Mouse (Mus musculus): ENCODE results near the gene Abhd8. TPM values are rescaled to one million over a fixed set of nuclear protein-coding genes. Genes with fewer than 3 reads are reported as not detected.

The Abhd8 gene
- polyA plus RNA-seq, 1 experiment from 2014 or later = 69.5 TPM

DNA sequence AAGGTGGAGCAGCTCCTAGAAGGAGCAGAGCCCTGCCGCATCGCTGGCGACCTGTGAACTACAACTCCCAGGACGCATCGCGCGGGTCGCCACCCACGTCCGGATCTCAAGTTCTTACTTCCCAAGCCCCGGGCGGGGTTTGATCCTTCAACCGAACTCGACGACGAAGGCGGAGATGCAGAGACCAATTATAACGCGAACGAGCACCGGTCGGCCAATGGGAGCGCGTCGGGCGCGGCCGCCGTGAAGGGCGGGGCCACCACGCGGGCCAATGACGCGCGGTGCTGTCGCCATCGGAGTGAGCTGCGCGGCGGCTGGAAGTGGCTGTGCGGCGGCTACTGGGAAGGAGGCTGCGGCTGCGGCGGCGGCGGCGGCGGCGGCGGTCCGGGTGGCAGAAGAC, 5.5 kb upstream of the Abhd8 start, which contains the start of gene Dda1:
Gene Dda1 (plus strand): TSS at position 284 of the 400 bp plus-strand sequence.
- Histone ChIP-seq H3K4me1 (peaks cover 30% of the 10 kb centered on the region), H3K9me3 (no peaks in the 10 kb centered on the region), H3K9ac (peak within 1 kb of the TSS; percentile 82), H3K36me3 (peaks cover 37% of the 10 kb centered on the region), H3K27ac (peak within 1 kb of the TSS; percentile 48; the same call in 1 of the 2 replicates), H3K27me3 (no peaks in the 10 kb centered on the region), H3K4me2 (peak within 1 kb of the TSS; percentile 92), H3K4me3 (peak within 1 kb of the TSS; percentile 81)
- under 1% methylated on average over 52 of the region's 52 CpGs for WGBS
- peak; percentile 87 for ATAC-seq (ENCODE audit: insufficient number of reproducible peaks, insufficient read depth, low FRiP score, low TSS enrichment, low read depth)

- H3K4me1 ChIP-seq = peaks cover 34% of the 10 kb centered on the region
- ATAC-seq (ENCODE audit: insufficient number of reproducible peaks, insufficient read depth, low FRiP score, low TSS enrichment, low read depth) = no peak
- H3K9me3 ChIP-seq = no peaks in the 10 kb centered on the region
- H3K4me2 ChIP-seq = no peak overlapping the region
- peaks cover 28% of the 10 kb centered on the region for H3K36me3 ChIP-seq
- no peak overlapping the region for H3K9ac ChIP-seq
- no peaks in the 10 kb centered on the region for H3K27me3 ChIP-seq
- no peak overlapping the region for H3K4me3 ChIP-seq
- H3K27ac ChIP-seq = no peak overlapping the region
- 97% methylated on average over 1 of the region's 1 CpGs for WGBS
Measured at GRCm38 (mm10) chr8:71468001-71468400, 4.5 kb upstream of the Abhd8 start.

DNA sequence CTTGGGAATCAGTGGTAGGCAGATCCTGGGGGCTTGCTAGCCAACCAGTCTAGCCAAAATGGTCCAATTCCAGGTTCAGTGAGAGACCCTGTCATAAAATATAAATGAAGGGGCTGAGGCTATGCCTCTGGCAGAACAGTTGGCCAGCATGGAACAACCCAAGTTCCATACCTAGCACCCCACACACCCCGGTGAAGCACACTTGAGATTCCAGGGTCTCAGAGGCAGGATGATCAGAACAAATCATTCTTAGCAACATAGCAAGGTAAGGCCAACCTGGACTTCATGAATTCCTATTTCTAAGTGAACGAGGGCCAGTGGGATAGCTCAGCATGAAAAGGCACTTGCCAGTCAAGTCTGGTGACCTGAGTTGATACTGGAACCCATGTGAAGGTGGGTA, 3.7 kb upstream of the Abhd8 start:
- no peak overlapping the region for H3K4me3 ChIP-seq
- H3K36me3 ChIP-seq = peaks cover 20% of the 10 kb centered on the region
- no peak for ATAC-seq (ENCODE audit: insufficient number of reproducible peaks, insufficient read depth, low FRiP score, low TSS enrichment, low read depth)
- H3K4me1 ChIP-seq = peaks cover 41% of the 10 kb centered on the region
- H3K9me3 ChIP-seq = no peaks in the 10 kb centered on the region
- no peak overlapping the region for H3K4me2 ChIP-seq
- WGBS = 92% methylated on average over 2 of the region's 2 CpGs
- no peaks in the 10 kb centered on the region for H3K27me3 ChIP-seq
- H3K27ac ChIP-seq = no peak overlapping the region
- no peak overlapping the region for H3K9ac ChIP-seq

GRCm38 (mm10) chr8:71466198-71466597, 2.7 kb upstream of the Abhd8 start:
- no peak overlapping the region for H3K27ac ChIP-seq
- H3K27me3 ChIP-seq = no peaks in the 10 kb centered on the region
- no peak overlapping the region for H3K4me2 ChIP-seq
- H3K9me3 ChIP-seq = no peaks in the 10 kb centered on the region
- peaks cover 46% of the 10 kb centered on the region for H3K4me1 ChIP-seq
- H3K9ac ChIP-seq = no peak overlapping the region
- ATAC-seq (ENCODE audit: insufficient number of reproducible peaks, insufficient read depth, low FRiP score, low TSS enrichment, low read depth) = no peak
- H3K36me3 ChIP-seq = peaks cover 16% of the 10 kb centered on the region
- 96% methylated on average over 5 of the region's 5 CpGs for WGBS
- H3K4me3 ChIP-seq = no peak overlapping the region; the same call in 1 of the 2 replicates

- Histone ChIP-seq H3K9ac (peak overlapping the region; percentile 82; the same call in 1 of the 2 replicates), H3K4me2 (peak overlapping the region; percentile 90), H3K4me1 (peaks cover 43% of the 10 kb centered on the region), H3K27me3 (no peaks in the 10 kb centered on the region), H3K9me3 (no peaks in the 10 kb centered on the region), H3K36me3 (peaks cover 16% of the 10 kb centered on the region), H3K4me3 (peak overlapping the region; percentile 90), H3K27ac (no peak overlapping the region)
- WGBS = 75% methylated on average over 8 of the region's 8 CpGs
- no peak for ATAC-seq (ENCODE audit: insufficient number of reproducible peaks, insufficient read depth, low FRiP score, low TSS enrichment, low read depth)
Measured at GRCm38 (mm10) chr8:71465733-71466132, 2.3 kb upstream of the Abhd8 start.

DNA sequence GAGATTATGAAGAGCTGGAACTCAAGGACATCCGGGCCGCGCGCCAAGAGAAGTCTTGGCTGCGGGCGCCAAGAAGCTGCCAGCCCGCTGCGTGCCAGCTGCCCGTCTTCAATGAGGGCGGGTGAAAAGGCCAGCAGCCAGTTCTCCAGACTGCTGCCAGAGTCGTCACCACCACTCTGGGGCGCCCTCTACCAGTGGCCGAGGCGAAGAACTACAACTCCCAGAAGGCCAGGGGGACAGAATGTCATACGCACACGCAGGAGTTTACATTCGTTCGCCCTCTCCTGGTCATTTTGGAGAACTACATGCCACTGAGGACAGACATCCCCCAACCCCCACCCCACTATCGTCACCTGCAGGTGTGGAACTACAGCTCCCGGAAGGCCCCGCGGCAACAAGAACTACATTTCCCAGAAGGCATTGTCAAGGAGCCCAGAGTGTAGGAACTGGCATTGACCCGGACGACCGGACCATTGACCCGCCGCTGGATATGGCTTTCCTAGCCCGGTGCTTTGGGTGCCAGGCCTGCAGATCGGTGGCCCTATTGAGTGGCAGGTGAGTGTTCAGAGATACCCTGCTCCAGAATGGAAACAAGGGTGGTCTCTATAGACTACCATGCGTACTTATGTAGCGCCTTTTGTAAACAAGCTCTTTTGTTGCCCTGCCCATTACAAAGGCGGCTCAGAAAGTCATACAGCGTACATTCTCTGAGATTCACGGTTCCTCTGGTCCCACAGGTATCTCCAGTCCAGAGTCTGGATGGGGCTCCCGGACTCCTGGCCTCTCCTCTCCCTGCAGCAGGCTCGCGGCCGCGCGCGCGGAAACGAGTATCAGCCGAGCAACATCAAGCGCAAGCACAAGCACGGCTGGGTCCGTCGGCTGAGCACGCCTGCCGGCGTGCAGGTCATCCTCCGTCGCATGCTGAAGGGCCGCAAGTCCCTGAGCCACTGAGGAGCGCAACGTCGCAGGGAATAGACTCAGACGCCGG, 1.4 kb upstream of the Abhd8 start, which contains the start of gene Mrpl34:
Gene Mrpl34 (plus strand): TSS at position 447 of the 988 bp plus-strand sequence.
- Histone ChIP-seq H3K4me2 (peak within 1 kb of the TSS; percentile 90), H3K27ac (peak within 1 kb of the TSS; percentile 87), H3K4me3 (peak within 1 kb of the TSS; percentile 90), H3K9ac (peak within 1 kb of the TSS; percentile 82), H3K9me3 (no peaks in the 10 kb centered on the region), H3K27me3 (no peaks in the 10 kb centered on the region), H3K4me1 (peaks cover 33% of the 10 kb centered on the region), H3K36me3 (peaks cover 18% of the 10 kb centered on the region)
- under 1% methylated on average over 59 of the region's 59 CpGs for WGBS
- peak; percentile 78 for ATAC-seq (ENCODE audit: insufficient number of reproducible peaks, insufficient read depth, low FRiP score, low TSS enrichment, low read depth)

DNA sequence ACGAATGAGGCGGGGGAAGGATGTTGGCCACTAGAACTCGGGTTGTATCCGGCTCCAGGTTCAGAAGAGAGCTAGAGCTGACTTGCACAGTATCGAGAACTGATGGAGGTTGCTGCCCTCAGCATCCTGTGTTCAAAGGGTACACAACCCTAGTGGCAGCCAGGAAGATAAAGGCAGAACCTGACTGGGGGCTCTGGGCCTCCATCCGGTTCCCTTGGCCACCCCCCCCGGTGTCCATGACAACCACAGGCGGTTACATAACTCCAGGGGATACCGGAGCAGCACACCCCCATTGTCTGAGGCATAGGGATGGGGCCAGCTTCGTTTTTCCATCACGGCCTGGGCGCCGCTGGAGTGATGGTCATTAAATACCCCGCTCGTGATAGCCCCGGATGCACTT, 669 bp downstream of the Abhd8 start:
- Histone ChIP-seq H3K27ac (no peak overlapping the region), H3K4me1 (peaks cover 33% of the 10 kb centered on the region), H3K36me3 (peaks cover 36% of the 10 kb centered on the region), H3K4me2 (peak overlapping the region; percentile 90), H3K27me3 (no peaks in the 10 kb centered on the region), H3K9me3 (no peaks in the 10 kb centered on the region), H3K9ac (peak overlapping the region; percentile 80), H3K4me3 (peak overlapping the region; percentile 90)
- 5% methylated on average over 16 of the region's 16 CpGs for WGBS
- ATAC-seq (ENCODE audit: insufficient number of reproducible peaks, insufficient read depth, low FRiP score, low TSS enrichment, low read depth) = no peak

DNA sequence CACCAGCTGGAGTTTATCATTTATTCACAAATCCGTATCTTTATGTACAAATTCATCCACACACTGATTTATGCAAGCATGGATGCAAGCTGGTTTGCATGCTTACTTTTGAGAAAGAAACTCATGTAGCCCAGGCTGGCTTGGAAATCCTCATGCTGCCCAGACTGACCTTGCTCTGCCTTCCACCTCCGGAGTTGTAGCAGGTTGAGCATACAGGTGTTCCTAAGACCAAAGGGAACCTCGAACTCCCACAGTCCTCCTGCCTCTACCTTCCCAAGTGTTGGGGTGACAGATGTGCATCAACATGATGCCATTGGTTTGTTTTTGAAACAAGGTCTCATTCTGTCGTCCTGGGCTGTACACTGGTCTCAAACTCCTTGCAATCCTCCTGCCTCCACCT, 1.3 kb downstream of the Abhd8 start:
- Histone ChIP-seq H3K9ac (peak overlapping the region; percentile 80), H3K36me3 (peaks cover 42% of the 10 kb centered on the region), H3K27ac (no peak overlapping the region), H3K27me3 (no peaks in the 10 kb centered on the region), H3K4me2 (peak overlapping the region; percentile 90), H3K9me3 (no peaks in the 10 kb centered on the region), H3K4me1 (peaks cover 33% of the 10 kb centered on the region), H3K4me3 (peak overlapping the region; percentile 90)
- no peak for ATAC-seq (ENCODE audit: insufficient number of reproducible peaks, insufficient read depth, low FRiP score, low TSS enrichment, low read depth)
- WGBS = 74% methylated on average over 4 of the region's 4 CpGs

DNA sequence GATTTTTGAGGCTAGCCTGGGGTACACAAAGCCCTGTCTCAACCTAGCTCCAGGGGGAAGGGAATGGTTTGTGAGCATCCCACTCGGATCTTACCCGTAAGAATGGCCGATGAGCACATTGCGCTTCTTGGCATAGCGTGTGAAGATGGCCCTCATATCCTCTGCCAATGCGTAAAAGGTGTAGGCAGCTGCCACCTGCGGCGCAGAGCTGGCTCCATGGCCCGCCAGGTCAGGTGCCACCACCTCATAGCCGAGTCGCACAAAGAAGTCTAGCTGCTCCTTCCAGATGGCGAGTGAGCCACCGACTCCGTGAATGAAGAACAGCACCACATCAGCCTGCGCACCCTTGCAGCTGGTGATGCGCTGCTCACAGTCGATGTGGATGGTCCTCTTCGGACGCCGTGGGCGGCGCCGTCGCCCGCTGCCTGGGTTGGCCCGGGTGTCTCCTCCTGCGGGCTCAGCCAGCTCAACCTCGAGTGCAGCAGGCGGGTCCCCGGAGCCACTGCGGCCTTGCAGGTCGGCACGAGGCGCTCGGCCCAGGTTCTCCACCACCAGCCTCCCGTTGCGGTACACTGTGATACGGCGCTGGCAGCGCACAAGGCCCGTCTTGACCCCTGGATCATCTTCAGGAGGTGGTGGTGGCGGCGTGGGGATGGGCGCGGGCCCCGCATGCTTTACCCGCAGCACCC, 2.2 kb downstream of the Abhd8 start:
- WGBS = 83% methylated on average over 47 of the region's 47 CpGs
- no peak overlapping the region for H3K4me2 ChIP-seq
- 0 out of 2 replicates have a peak overlapping the region, but pooled peaks have one; percentile 28 for H3K9ac ChIP-seq
- no peak overlapping the region for H3K4me3 ChIP-seq
- H3K27me3 ChIP-seq = no peaks in the 10 kb centered on the region
- H3K36me3 ChIP-seq = peaks cover 50% of the 10 kb centered on the region
- H3K9me3 ChIP-seq = no peaks in the 10 kb centered on the region
- ATAC-seq (ENCODE audit: insufficient number of reproducible peaks, insufficient read depth, low FRiP score, low TSS enrichment, low read depth) = no peak
- H3K4me1 ChIP-seq = peaks cover 33% of the 10 kb centered on the region
- H3K27ac ChIP-seq = no peak overlapping the region

GRCm38 (mm10) chr8:71460716-71461115, 2.7 kb downstream of the Abhd8 start:
- ATAC-seq (ENCODE audit: insufficient number of reproducible peaks, insufficient read depth, low FRiP score, low TSS enrichment, low read depth) = no peak
- Histone ChIP-seq H3K27me3 (no peaks in the 10 kb centered on the region), H3K4me1 (peaks cover 30% of the 10 kb centered on the region), H3K9me3 (no peaks in the 10 kb centered on the region), H3K4me2 (no peak overlapping the region), H3K27ac (no peak overlapping the region), H3K36me3 (peaks cover 52% of the 10 kb centered on the region), H3K9ac (no peak overlapping the region), H3K4me3 (no peak overlapping the region)
- 90% methylated on average over 6 of the region's 6 CpGs for WGBS

DNA sequence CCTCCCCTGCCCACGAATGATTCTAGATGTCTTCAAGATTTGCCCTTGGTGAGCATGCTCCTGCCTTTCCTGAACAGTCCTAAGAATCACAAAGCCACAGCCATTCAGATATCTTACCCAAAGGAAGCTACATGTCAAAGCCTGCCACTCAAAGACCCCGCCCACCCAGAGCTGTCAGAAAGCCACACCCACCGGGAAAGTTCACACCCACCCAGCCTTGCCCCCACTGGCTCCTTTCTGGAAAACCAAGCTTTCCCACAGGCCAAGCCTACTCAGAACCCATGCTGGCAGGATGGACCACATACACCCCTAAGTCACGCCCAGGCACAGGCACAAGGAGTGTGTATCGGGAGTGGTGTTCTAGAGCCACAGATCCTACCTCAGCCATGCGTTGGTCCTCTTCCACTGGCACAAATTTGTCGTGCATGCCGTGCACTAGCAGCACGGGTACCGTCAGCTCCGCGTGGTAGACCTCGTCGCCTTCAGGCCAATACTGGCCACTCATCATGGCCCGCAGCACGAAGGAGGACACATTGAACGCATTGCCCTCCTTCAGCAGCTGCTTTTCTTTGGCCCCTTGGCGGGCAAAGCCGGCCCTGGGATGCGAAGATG, 5.7 kb downstream of the Abhd8 start:
- no peak overlapping the region for H3K27ac ChIP-seq
- WGBS = 84% methylated on average over 20 of the region's 20 CpGs

More for the DNA sequence above, 5.7 kb downstream of the Abhd8 start:
- Histone ChIP-seq H3K36me3 (peaks cover 52% of the 10 kb centered on the region), H3K4me3 (no peak overlapping the region), H3K27me3 (no peaks in the 10 kb centered on the region), H3K4me1 (peaks cover 15% of the 10 kb centered on the region), H3K4me2 (no peak overlapping the region), H3K9me3 (no peaks in the 10 kb centered on the region), H3K9ac (no peak overlapping the region)
- no peak for ATAC-seq (ENCODE audit: insufficient number of reproducible peaks, insufficient read depth, low FRiP score, low TSS enrichment, low read depth)

Data from embryonic facial prominence, embryonic 13.5 days (tissue).